Mouse (Mus musculus) megakaryocyte-erythroid progenitor cell, adult 5-6 weeks (primary cell): ENCODE measurements around the gene Gm14305. TPM values are rescaled to one million over a fixed set of nuclear protein-coding genes. Genes with fewer than 3 reads are reported as not detected.
"Not testable (repeated sequence)": the region's sequence is repeated elsewhere in the genome, so short reads cannot be mapped to it uniquely, and the experiment has no call there.

ENCODE experiments used
- ATAC-seq: replicated peaks from 2 replicates; pipeline ENCODE4 v1.8.0; 2016; ENCODE audit warnings: mild to moderate bottlenecking, inconsistent platforms; ENCODE audit not compliant: severe bottlenecking, poor library complexity, low FRiP score, low TSS enrichment
- total RNA-seq, 2 experiments: library from RNA; stranded (forward) in 1 of 2; stranded (reverse) in 1 of 2; fragments of 200-1000, 215-1000 nt in 1 of 2; fragments of >200 nt in 1 of 2; fragmentation: Nextera tagmentation in 1 of 2; gene quantifications; 2 replicates each; pipeline ENCODE4 v1.2.3; 2014 to 2017

Gene Gm14305
- 8.7 and 14.1 TPM in 2 replicates for total RNA-seq (2014; fragmentation: Nextera tagmentation)
- total RNA-seq (2017) = 15.5 and 29.3 TPM in 2 replicates

DNA sequence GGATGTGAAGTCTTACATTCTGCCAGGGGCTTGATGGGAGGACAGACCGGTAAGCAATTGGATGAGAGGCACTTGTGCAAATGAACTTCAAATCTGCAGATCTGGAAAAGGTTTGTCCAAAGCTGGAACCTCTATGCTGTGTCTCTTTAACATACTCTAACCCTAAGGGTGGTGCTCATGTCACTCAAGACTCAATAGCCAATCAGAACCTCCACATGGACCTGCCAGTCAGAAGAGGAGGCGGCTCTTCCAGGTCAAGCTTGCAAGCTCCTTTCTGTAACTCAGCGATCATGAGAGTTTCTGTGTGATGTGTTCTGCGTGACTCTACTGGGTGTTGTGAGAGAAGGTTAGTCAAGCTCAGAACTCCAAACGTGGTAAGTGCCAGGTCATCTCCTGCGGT lies at the start of gene Gm14305:
Gene Gm14305, plus strand, starts transcription at position 278 of the 400 bp plus-strand sequence.
- ATAC-seq = not testable (repeated sequence)

DNA sequence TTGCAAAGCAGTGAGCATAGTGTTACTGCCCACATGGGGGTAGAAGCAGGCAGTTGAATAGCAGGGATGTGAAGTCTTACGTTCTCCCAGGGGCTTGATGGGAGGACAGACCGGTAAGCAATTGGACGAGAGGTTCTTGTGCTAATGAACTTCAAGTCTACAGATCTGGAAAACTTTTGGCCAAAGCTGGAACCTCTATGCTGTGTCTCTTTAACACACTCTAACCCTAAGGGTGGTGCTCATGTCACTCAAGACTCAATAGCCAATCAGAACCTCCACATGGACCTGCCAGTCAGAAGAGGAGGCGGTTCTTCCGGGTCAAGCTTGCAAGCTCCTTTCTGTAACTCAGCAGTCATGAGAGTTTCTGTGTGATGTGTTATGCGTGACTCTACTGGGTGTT lies 37.9 kb upstream of the Gm14305 start, which contains the start of gene Zfp973:
Gene Zfp973, plus strand, starts transcription at position 301 of the 400 bp plus-strand sequence.
- not testable (repeated sequence) for ATAC-seq

Other genes starting within 250 kb of the Gm14305 start
- gene Gm14434, start 221.5 kb upstream of the Gm14305 start, total RNA-seq (2014; fragmentation: Nextera tagmentation) = not detected in 2 replicates
- 14.5 and 15.6 TPM in 2 replicates for gene Gm14434, start 221.5 kb upstream of the Gm14305 start, total RNA-seq (2017)
- gene Zfp967, start 187.3 kb upstream of the Gm14305 start, total RNA-seq (2014; fragmentation: Nextera tagmentation) = not detected in 2 replicates
- gene Zfp967, start 187.3 kb upstream of the Gm14305 start, total RNA-seq (2017) = not detected in 2 replicates
- 0.99 and 39.1 TPM in 2 replicates for gene Gm14308, start 72.0 kb upstream of the Gm14305 start, total RNA-seq (2014; fragmentation: Nextera tagmentation)
- 7.2 TPM in 1 of 2 replicates, not detected in the other for gene Gm14308, start 72.0 kb upstream of the Gm14305 start, total RNA-seq (2017)
- 28.4 and 29.5 TPM in 2 replicates for gene Zfp973, start 37.8 kb upstream of the Gm14305 start, total RNA-seq (2014; fragmentation: Nextera tagmentation)
- gene Zfp973, start 37.8 kb upstream of the Gm14305 start, total RNA-seq (2017) = 4.6 and 12.6 TPM in 2 replicates
- gene Gm14295, start 90.3 kb downstream of the Gm14305 start, total RNA-seq (2014; fragmentation: Nextera tagmentation) = 20.7 and 33.6 TPM in 2 replicates
- 10.2 and 13.7 TPM in 2 replicates for gene Gm14295, start 90.3 kb downstream of the Gm14305 start, total RNA-seq (2017)
- gene Gm14408, start 122.8 kb downstream of the Gm14305 start, total RNA-seq (2014; fragmentation: Nextera tagmentation) = not detected in 2 replicates
- not detected in 2 replicates for gene Gm14408, start 122.8 kb downstream of the Gm14305 start, total RNA-seq (2017)
- 15.7 and 20.4 TPM in 2 replicates for gene Gm14296, start 219.5 kb downstream of the Gm14305 start, total RNA-seq (2014; fragmentation: Nextera tagmentation)
- 17.2 and 19.6 TPM in 2 replicates for gene Gm14296, start 219.5 kb downstream of the Gm14305 start, total RNA-seq (2017)